Mouse (Mus musculus): ENCODE measurements around the gene Pak4. TPM values are rescaled to one million over a fixed set of nuclear protein-coding genes. Genes with fewer than 3 reads are reported as not detected.

Gene Pak4
- total RNA-seq, 1 experiment from 2014 or later = 35.2 TPM

Small RNAs within 50 kb of the gene (microRNA-seq; reads per million reads assigned to microRNA genes)
- gene Mir7049 = 0.36 to 1.0 reads per million in 2 experiments

Other genes with a start within 250 kb of the Pak4 start
- gene Rps16, start 247.5 kb downstream of the Pak4 start, total RNA-seq (2021) = 820 and 1,029 TPM in 2 replicates
- gene Plekhg2, start 225.6 kb downstream of the Pak4 start, total RNA-seq (2021) = 25.1 and 27.0 TPM in 2 replicates
- gene Zfp36, start 217.9 kb downstream of the Pak4 start, total RNA-seq (2021) = 14.8 and 16.1 TPM in 2 replicates
- 31.3 and 34.4 TPM in 2 replicates for gene Med29, start 205.5 kb downstream of the Pak4 start, total RNA-seq (2021)
- gene Paf1, start 205.2 kb downstream of the Pak4 start, total RNA-seq (2021) = 80.7 and 92.7 TPM in 2 replicates
- 7.2 and 11.2 TPM in 2 replicates for gene Gmfg, start 160.7 kb downstream of the Pak4 start, total RNA-seq (2021)
- 15.9 and 17.4 TPM in 2 replicates for gene Lrfn1, start 146.2 kb downstream of the Pak4 start, total RNA-seq (2021)
- not detected in 2 replicates for gene Ifnl2, start 87.7 kb downstream of the Pak4 start, total RNA-seq (2021)
- not detected in 2 replicates for gene Ifnl3, start 75.3 kb downstream of the Pak4 start, total RNA-seq (2021)
- not detected in 2 replicates for gene Sycn, start 57.3 kb downstream of the Pak4 start, total RNA-seq (2021)
- gene Nccrp1, start 50.9 kb downstream of the Pak4 start, total RNA-seq (2021) = not detected in 2 replicates
- gene Samd4b, start within 50 bp of the Pak4 start, total RNA-seq (2021) = 66.6 and 69.4 TPM in 2 replicates
- not detected in 2 replicates for gene Acp7, start 33.1 kb upstream of the Pak4 start, total RNA-seq (2021)
- 1.3 and 1.9 TPM in 2 replicates for gene Fbxo27, start 94.7 kb upstream of the Pak4 start, total RNA-seq (2021)
- gene Fbxo17, start 118.6 kb upstream of the Pak4 start, total RNA-seq (2021) = 3.9 and 5.3 TPM in 2 replicates
- gene Mrps12, start 143.6 kb upstream of the Pak4 start, total RNA-seq (2021) = 78.8 and 86.5 TPM in 2 replicates
- 15.4 and 22.3 TPM in 2 replicates for gene Sars2, start 143.8 kb upstream of the Pak4 start, total RNA-seq (2021)
- gene Ccer2, start 158.0 kb upstream of the Pak4 start, total RNA-seq (2021) = not detected in 2 replicates
- gene Sirt2, start 168.6 kb upstream of the Pak4 start, total RNA-seq (2021) = 71.4 and 75.2 TPM in 2 replicates
- 36.8 and 42.6 TPM in 2 replicates for gene Nfkbib, start 169.3 kb upstream of the Pak4 start, total RNA-seq (2021)
- gene Rinl, start 190.8 kb upstream of the Pak4 start, total RNA-seq (2021) = 2.9 and 3.1 TPM in 2 replicates
- 423 and 491 TPM in 2 replicates for gene Hnrnpl, start 210.4 kb upstream of the Pak4 start, total RNA-seq (2021)
- gene Ech1, start 227.0 kb upstream of the Pak4 start, total RNA-seq (2021) = 445 and 492 TPM in 2 replicates
- gene Lgals4, start 235.7 kb upstream of the Pak4 start, total RNA-seq (2021) = 14.4 and 17.6 TPM in 2 replicates

Measured in adrenal gland, postnatal 25 days (tissue).